Comparison of ENCODE assay signal across 8 mouse cellular contexts in genomic region chr10:84412326-84412962, GRCm38 (mm10). TPM values are rescaled to one million over a fixed set of nuclear protein-coding genes. Genes with fewer than 3 reads are reported as not detected.
DNase-seq lines count a peak whose midpoint lies in the region; ATAC-seq and TF ChIP-seq lines count a peak whose summit lies in the region.
"Had no signal": no experiment of that assay in that cellular context is flagged by ENCODE, and none has a peak within 500 bp of the region (broad histone marks: within the 10 kb centered on the region; RNA-seq: fewer than 3 reads in every experiment).

No protein-coding gene starts in this region.

- ATAC-seq in heart, postnatal 0 days (ENCODE audit: insufficient read depth, low read depth): no peak
- peak; percentile 88 for ATAC-seq in lung, postnatal 0 days

- no peak overlapping the region for H3K4me2 ChIP-seq in heart, postnatal 0 days (ENCODE audit: low read depth, low read length)
- no peak overlapping the region for H3K4me2 ChIP-seq in lung, postnatal 0 days (replicated peaks; ENCODE audit: low read depth, low read length)

- no peaks in the 10 kb centered on the region for H3K36me3 ChIP-seq in heart, postnatal 0 days (replicated peaks; ENCODE audit: control insufficient read depth, insufficient read depth, low read length)
- H3K36me3 ChIP-seq in lung, postnatal 0 days (ENCODE audit: insufficient read depth, low read length): no peaks in the 10 kb centered on the region

- H3K27ac ChIP-seq in heart, postnatal 0 days (ENCODE audit: low read depth): peak overlapping the region; percentile 84
- H3K27ac ChIP-seq in lung, postnatal 0 days (ENCODE audit: low read length): 0 out of 2 replicates have a peak overlapping the region, but pooled peaks have one; percentile 1

- H3K27me3 ChIP-seq in heart, postnatal 0 days (ENCODE audit: control insufficient read depth, insufficient read depth, low read length): no peaks in the 10 kb centered on the region
- H3K27me3 ChIP-seq in lung, postnatal 0 days (replicated peaks; ENCODE audit: insufficient read depth, low read length): no peaks in the 10 kb centered on the region

- no peak for DNase-seq in heart, postnatal 0 days (ENCODE audit: low spot score)
- no peak for DNase-seq in heart, postnatal 4 days
- peak; percentile 81 to 86 for DNase-seq in adrenal gland, postnatal 36 days
- DNase-seq in cerebellum, adult 8-10 months: peak; percentile 80
- DNase-seq in lung, postnatal 0 days (ENCODE audit: low spot score): peak; percentile 86
- no peak for DNase-seq in urinary bladder, postnatal 4 days (ENCODE audit: low spot score in 2 of 2)
- no peak for DNase-seq in left cerebral cortex, adult 18-20 months (ENCODE audit: low spot score in 2 of 2)
- DNase-seq: thymus, postnatal 14 days had no signal

- no peak for TF ChIP-seq CTCF in heart, postnatal 0 days (IDR thresholded peaks at IDR 0.05; ENCODE audit: low read depth)
- no peak for TF ChIP-seq CTCF in lung, postnatal 0 days (IDR thresholded peaks at IDR 0.05)

- H3K4me1 ChIP-seq in heart, postnatal 0 days (ENCODE audit: control insufficient read depth, insufficient read depth): peaks cover 51% of the 10 kb centered on the region
- no peaks in the 10 kb centered on the region for H3K4me1 ChIP-seq in lung, postnatal 0 days (ENCODE audit: insufficient read depth, low read depth, low read length)

- H3K9me3 ChIP-seq in heart, postnatal 0 days (replicated peaks; ENCODE audit: control insufficient read depth, low read length): no peaks in the 10 kb centered on the region
- no peaks in the 10 kb centered on the region for H3K9me3 ChIP-seq in lung, postnatal 0 days (ENCODE audit: low read length)

- WGBS in heart, postnatal 0 days: 73% methylated on average over 12 of the region's 12 CpGs
- WGBS in lung, postnatal 0 days: 52% methylated on average over 12 of the region's 12 CpGs

- H3K9ac ChIP-seq in heart, postnatal 0 days (replicated peaks; ENCODE audit: low read depth, low read length): no peak overlapping the region
- no peak overlapping the region for H3K9ac ChIP-seq in lung, postnatal 0 days (replicated peaks; ENCODE audit: low read depth)

- no peak overlapping the region for H3K4me3 ChIP-seq in heart, postnatal 0 days (ENCODE audit: low read depth, low read length)
- H3K4me3 ChIP-seq in lung, postnatal 0 days (ENCODE audit: low read depth, low read length): no peak overlapping the region

- TF ChIP-seq EP300 in heart, postnatal 0 days (IDR thresholded peaks at IDR 0.05; ENCODE audit: low read depth): no peak
- peak; percentile 81 for TF ChIP-seq EP300 in lung, postnatal 0 days (IDR thresholded peaks at IDR 0.05)

RNA-seq across cellular contexts. Expression of gene Nuak1, which starts 28.0 kb away (rescaled TPM):
- 33.6 and 36.8 TPM in 2 replicates for total RNA-seq in heart, postnatal 0 days (2014; rRNA removed; ENCODE audit: low replicate concordance)
- polyA plus RNA-seq in heart, postnatal 0 days (2015; fragmentation: Nextera tagmentation; extraction: Ambion mirVana): 1.4 and 1.7 TPM in 2 replicates
- 10 to 100 TPM; 39.5 to 45.8 TPM for total RNA-seq in heart, postnatal 4 days (2021)
- 1 to 10 TPM; 5.6 to 7.7 TPM for total RNA-seq in adrenal gland, postnatal 36 days (2021)
- polyA plus RNA-seq in lung, postnatal 0 days (2015; fragmentation: Nextera tagmentation; extraction: Ambion mirVana): 2.2 and 2.3 TPM in 2 replicates
- 10 to 100 TPM; 87.8 to 89.7 TPM for total RNA-seq in left cerebral cortex, adult 18-20 months (2021)

Comparison
In these comparisons a context has a peak if more than half of its experiments do, and no peak if none do; other contexts are left out.
1. DNase-seq: peak in adrenal gland, postnatal 36 days (2 of 2), cerebellum, adult 8-10 months (single experiment) and lung, postnatal 0 days (single experiment); none in heart, postnatal 0 days (single experiment), heart, postnatal 4 days (single experiment), urinary bladder, postnatal 4 days (0 of 2) and left cerebral cortex, adult 18-20 months (0 of 2).